Mouse (Mus musculus): ENCODE results near the gene Gm17359.

DNA sequence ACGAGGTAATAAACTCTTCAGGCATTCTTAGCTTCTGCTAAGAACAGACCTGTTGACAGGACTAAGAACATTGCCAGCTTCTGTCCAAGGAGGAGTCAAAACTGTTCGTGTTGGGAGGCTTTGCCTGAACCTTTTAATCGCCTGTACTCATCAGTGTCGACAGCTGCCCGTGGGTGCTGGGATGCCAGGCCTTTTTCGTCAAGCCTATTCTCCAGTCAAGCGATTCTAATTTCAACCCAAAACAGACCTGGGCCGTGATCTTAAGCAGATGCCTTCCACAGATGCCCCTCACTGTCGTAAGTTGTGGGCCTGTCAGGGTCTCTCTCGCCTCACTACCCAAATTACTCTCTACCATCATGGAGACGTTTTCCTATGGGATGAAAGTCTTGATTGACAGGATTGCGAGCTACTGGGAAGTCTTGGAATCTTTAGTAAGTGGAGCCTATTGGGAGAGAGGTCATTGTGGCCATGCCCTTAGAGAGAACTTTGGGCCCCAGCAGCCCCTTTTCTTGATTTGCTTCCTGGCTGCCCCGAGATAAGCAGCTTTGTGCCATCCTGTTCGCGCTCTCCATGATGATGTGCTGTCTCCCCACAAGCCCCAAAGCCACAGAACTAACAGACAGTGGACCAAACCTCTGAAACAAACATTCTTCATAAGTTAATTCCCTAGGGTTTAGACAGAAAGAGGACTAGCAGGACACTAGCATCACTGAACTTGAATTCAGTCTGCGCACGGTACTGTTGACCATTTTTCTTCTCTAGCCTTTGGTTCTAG, 6.7 kb downstream of the Gm17359 start:
- TF ChIP-seq POLR2A (IDR thresholded peaks at IDR 0.05; ENCODE audit: control insufficient read depth, low read depth, low read length) (no peak), CTCF (IDR thresholded peaks at IDR 0.05; ENCODE audit: control insufficient read depth, insufficient read depth, insufficient replicate concordance, low read depth, low read length) (no peak)

Data from testis, adult 2 months (tissue).